Mouse (Mus musculus): ENCODE measurements at regions not wholly inside any gene's neighbourhood (a gene's known extent, or its start where the extent isn't known, plus 50 kb on each side); places are given as distances from the start of the nearest gene placed in this dataset.

- Histone ChIP-seq H3K4me1 (ENCODE audit: control insufficient read depth, insufficient read depth, low read length) (no peaks in the 10 kb centered on the region), H3K9ac (ENCODE audit: low read length) (no peak overlapping the region), H3K9me3 (replicated peaks; ENCODE audit: control insufficient read depth, low read length) (no peaks in the 10 kb centered on the region), H3K36me3 (ENCODE audit: control insufficient read depth, insufficient read depth, low read length) (no peaks in the 10 kb centered on the region), H3K4me3 (ENCODE audit: low read depth, low read length) (no peak overlapping the region), H3K27ac (ENCODE audit: low read depth, low read length) (no peak overlapping the region), H3K4me2 (ENCODE audit: low read length) (no peak overlapping the region), H3K27me3 (replicated peaks; ENCODE audit: control insufficient read depth, insufficient read depth, low read length) (no peaks in the 10 kb centered on the region)
- DNase-seq (ENCODE audit: low spot score) (no peak), ATAC-seq (no peak)
- 88% methylated on average over 1 of the region's 1 CpGs for WGBS
Measured at GRCm38 (mm10) chr14:82065173-82065572, 2081.3 kb downstream of the Olfm4 start.

DNA sequence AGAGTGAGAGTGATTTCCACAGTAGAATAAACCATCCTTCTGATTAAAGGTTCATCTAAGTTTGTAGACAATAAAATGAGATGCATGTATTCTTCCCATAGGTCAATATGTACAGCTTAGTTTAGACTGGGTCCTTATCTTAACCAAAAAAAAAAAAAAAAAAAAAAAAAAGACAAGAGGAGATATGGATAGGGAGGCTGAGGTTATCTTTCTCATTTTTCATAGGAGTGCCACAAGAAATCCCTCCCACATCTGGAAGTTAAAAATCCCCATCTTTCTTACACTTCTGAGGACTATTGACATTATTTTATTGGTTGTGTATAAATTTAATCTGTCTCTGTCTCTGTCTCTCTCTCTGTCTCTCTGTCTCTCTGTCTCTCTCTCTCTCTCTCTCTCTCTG, 2117.8 kb downstream of the Olfm4 start:
- Histone ChIP-seq H3K36me3 (ENCODE audit: control insufficient read depth, insufficient read depth, low read length) (no peaks in the 10 kb centered on the region), H3K9me3 (replicated peaks; ENCODE audit: control insufficient read depth, low read length) (no peaks in the 10 kb centered on the region), H3K4me1 (ENCODE audit: control insufficient read depth, insufficient read depth, low read length) (no peaks in the 10 kb centered on the region), H3K4me2 (ENCODE audit: low read length) (no peak overlapping the region), H3K27me3 (replicated peaks; ENCODE audit: control insufficient read depth, insufficient read depth, low read length) (no peaks in the 10 kb centered on the region), H3K4me3 (ENCODE audit: low read depth, low read length) (no peak overlapping the region), H3K9ac (ENCODE audit: low read length) (no peak overlapping the region), H3K27ac (ENCODE audit: low read depth, low read length) (no peak overlapping the region)
- ATAC-seq (no peak), DNase-seq (ENCODE audit: low spot score) (no peak)

DNA sequence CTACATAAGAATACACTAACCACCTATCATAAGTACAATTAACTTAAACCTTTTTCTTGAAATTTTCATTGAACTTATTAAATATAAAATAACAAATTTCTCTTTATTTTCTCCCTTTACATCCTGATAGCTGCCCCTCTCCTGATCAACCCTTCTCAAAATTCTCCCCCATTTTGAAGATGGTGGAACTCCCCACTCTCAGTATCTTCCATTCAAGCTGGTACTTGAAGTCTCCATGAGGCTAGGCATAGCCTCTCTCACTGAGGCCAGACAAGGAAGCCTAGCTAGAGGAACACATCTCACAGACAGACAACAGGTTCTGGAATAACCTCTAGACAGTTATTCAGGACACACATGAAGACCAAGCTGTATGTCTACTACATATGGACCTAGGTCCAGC, 2129.0 kb downstream of the Olfm4 start:
- no peak for DNase-seq (ENCODE audit: low spot score)

GRCm38 (mm10) chr14:82148827-82149498, 2165.1 kb downstream of the Olfm4 start:
- no peak overlapping the region for H3K27ac ChIP-seq (ENCODE audit: low read depth, low read length)
- no peaks in the 10 kb centered on the region for H3K9me3 ChIP-seq (replicated peaks; ENCODE audit: control insufficient read depth, low read length)
- H3K4me2 ChIP-seq (ENCODE audit: low read length) = no peak overlapping the region
- H3K27me3 ChIP-seq (replicated peaks; ENCODE audit: control insufficient read depth, insufficient read depth, low read length) = no peaks in the 10 kb centered on the region
- DNase-seq (ENCODE audit: low spot score) (peak; percentile 20), ATAC-seq (no peak)
- WGBS = 84% methylated on average over 6 of the region's 6 CpGs
- no peak overlapping the region for H3K9ac ChIP-seq (ENCODE audit: low read length)
- H3K36me3 ChIP-seq (ENCODE audit: control insufficient read depth, insufficient read depth, low read length) = no peaks in the 10 kb centered on the region
- no peaks in the 10 kb centered on the region for H3K4me1 ChIP-seq (ENCODE audit: control insufficient read depth, insufficient read depth, low read length)
- no peak overlapping the region for H3K4me3 ChIP-seq (ENCODE audit: low read depth, low read length)

More for the DNA sequence above, 2129.0 kb downstream of the Olfm4 start:
- no peak overlapping the region for H3K4me2 ChIP-seq (ENCODE audit: low read length)
- no peak for ATAC-seq
- no peak overlapping the region for H3K9ac ChIP-seq (ENCODE audit: low read length)
- no peaks in the 10 kb centered on the region for H3K27me3 ChIP-seq (replicated peaks; ENCODE audit: control insufficient read depth, insufficient read depth, low read length)
- no peaks in the 10 kb centered on the region for H3K9me3 ChIP-seq (replicated peaks; ENCODE audit: control insufficient read depth, low read length)
- H3K27ac ChIP-seq (ENCODE audit: low read depth, low read length) = no peak overlapping the region
- H3K36me3 ChIP-seq (ENCODE audit: control insufficient read depth, insufficient read depth, low read length) = no peaks in the 10 kb centered on the region
- no peaks in the 10 kb centered on the region for H3K4me1 ChIP-seq (ENCODE audit: control insufficient read depth, insufficient read depth, low read length)
- H3K4me3 ChIP-seq (ENCODE audit: low read depth, low read length) = no peak overlapping the region

- H3K27ac ChIP-seq (ENCODE audit: low read depth, low read length) = no peak overlapping the region
- no peak overlapping the region for H3K4me3 ChIP-seq (ENCODE audit: low read depth, low read length)
- no peaks in the 10 kb centered on the region for H3K27me3 ChIP-seq (replicated peaks; ENCODE audit: control insufficient read depth, insufficient read depth, low read length)
- H3K4me1 ChIP-seq (ENCODE audit: control insufficient read depth, insufficient read depth, low read length) = no peaks in the 10 kb centered on the region
- ATAC-seq (peak; percentile 34), DNase-seq (ENCODE audit: low spot score) (peak; percentile 46)
- no peak overlapping the region for H3K4me2 ChIP-seq (ENCODE audit: low read length)
- no peaks in the 10 kb centered on the region for H3K36me3 ChIP-seq (ENCODE audit: control insufficient read depth, insufficient read depth, low read length)
- no peaks in the 10 kb centered on the region for H3K9me3 ChIP-seq (replicated peaks; ENCODE audit: control insufficient read depth, low read length)
- no peak overlapping the region for H3K9ac ChIP-seq (ENCODE audit: low read length)
- WGBS = 57% methylated on average over 1 of the region's 1 CpGs
Measured at GRCm38 (mm10) chr14:82185334-82185733, 2201.5 kb downstream of the Olfm4 start.

DNA sequence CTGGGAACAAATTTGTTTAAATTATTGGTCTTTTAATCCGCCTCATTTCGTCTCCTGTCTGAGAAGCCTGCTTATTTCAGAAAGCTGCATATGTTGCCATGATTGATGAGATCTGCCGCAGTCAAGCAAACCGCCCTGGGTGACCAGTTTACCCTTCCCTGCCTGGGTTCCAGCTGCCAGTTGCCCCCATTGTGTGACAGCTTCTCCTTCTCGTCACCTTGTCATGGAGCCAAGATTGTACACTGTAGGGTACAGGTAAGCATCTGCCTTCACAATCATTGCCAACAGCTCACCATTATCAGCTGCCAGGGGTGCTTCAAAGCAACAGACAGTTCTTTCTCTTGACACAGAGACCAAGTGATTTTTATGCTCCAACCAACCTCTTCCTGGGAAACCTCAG, 2226.5 kb downstream of the Olfm4 start:
- no peak for DNase-seq (ENCODE audit: low spot score)
- H3K4me1 ChIP-seq (ENCODE audit: control insufficient read depth, insufficient read depth, low read length) = no peaks in the 10 kb centered on the region
- WGBS = 75% methylated on average over 5 of the region's 5 CpGs
- H3K36me3 ChIP-seq (ENCODE audit: control insufficient read depth, insufficient read depth, low read length) = no peaks in the 10 kb centered on the region
- no peak overlapping the region for H3K27ac ChIP-seq (ENCODE audit: low read depth, low read length)
- ATAC-seq = no peak
- no peaks in the 10 kb centered on the region for H3K27me3 ChIP-seq (replicated peaks; ENCODE audit: control insufficient read depth, insufficient read depth, low read length)
- H3K4me2 ChIP-seq (ENCODE audit: low read length) = no peak overlapping the region
- H3K9ac ChIP-seq (ENCODE audit: low read length) = no peak overlapping the region
- H3K9me3 ChIP-seq (replicated peaks; ENCODE audit: control insufficient read depth, low read length) = no peaks in the 10 kb centered on the region
- no peak overlapping the region for H3K4me3 ChIP-seq (ENCODE audit: low read depth, low read length)

- H3K4me2 ChIP-seq (ENCODE audit: low read length) = no peak overlapping the region
- DNase-seq (ENCODE audit: low spot score) = no peak
- no peak overlapping the region for H3K9ac ChIP-seq (ENCODE audit: low read length)
- no peaks in the 10 kb centered on the region for H3K27me3 ChIP-seq (replicated peaks; ENCODE audit: control insufficient read depth, insufficient read depth, low read length)
- WGBS = 78% methylated on average over 3 of the region's 3 CpGs
- ATAC-seq = no peak
- H3K4me1 ChIP-seq (ENCODE audit: control insufficient read depth, insufficient read depth, low read length) = no peaks in the 10 kb centered on the region
- H3K4me3 ChIP-seq (ENCODE audit: low read depth, low read length) = no peak overlapping the region
- no peaks in the 10 kb centered on the region for H3K9me3 ChIP-seq (replicated peaks; ENCODE audit: control insufficient read depth, low read length)
- no peaks in the 10 kb centered on the region for H3K36me3 ChIP-seq (ENCODE audit: control insufficient read depth, insufficient read depth, low read length)
- H3K27ac ChIP-seq (ENCODE audit: low read depth, low read length) = no peak overlapping the region
Measured at GRCm38 (mm10) chr14:82228522-82228921, 2214.8 kb upstream of the Pcdh17 start.

DNA sequence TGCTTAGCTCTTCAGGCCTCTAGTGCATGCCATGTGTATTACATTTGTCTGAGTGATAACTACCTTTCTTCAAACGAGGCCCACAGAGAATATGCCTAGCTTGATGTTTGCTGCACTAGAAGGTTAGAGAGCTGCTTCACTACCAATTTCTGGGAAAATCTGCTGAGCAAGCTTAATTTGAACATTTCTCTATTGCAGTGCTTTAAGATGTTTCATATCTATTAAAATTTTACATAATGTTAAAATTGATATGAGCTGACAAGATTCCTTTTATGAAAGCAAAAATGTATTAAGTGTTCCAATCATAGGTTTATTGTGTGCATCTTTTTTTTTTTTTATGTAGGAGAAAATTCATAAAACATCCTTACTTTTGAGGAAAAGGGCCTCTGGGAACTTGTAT, 2207.1 kb upstream of the Pcdh17 start:
- Histone ChIP-seq H3K27ac (ENCODE audit: low read depth, low read length) (no peak overlapping the region), H3K9ac (ENCODE audit: low read length) (no peak overlapping the region), H3K4me2 (ENCODE audit: low read length) (no peak overlapping the region), H3K36me3 (ENCODE audit: control insufficient read depth, insufficient read depth, low read length) (no peaks in the 10 kb centered on the region), H3K4me1 (ENCODE audit: control insufficient read depth, insufficient read depth, low read length) (no peaks in the 10 kb centered on the region), H3K4me3 (ENCODE audit: low read depth, low read length) (no peak overlapping the region), H3K9me3 (replicated peaks; ENCODE audit: control insufficient read depth, low read length) (no peaks in the 10 kb centered on the region), H3K27me3 (replicated peaks; ENCODE audit: control insufficient read depth, insufficient read depth, low read length) (no peaks in the 10 kb centered on the region)
- DNase-seq (ENCODE audit: low spot score) (no peak), ATAC-seq (no peak)
- 43% methylated on average over 1 of the region's 1 CpGs for WGBS

- DNase-seq (ENCODE audit: low spot score) (no peak), ATAC-seq (no peak)
- WGBS = 33% methylated on average over 2 of the region's 2 CpGs
- no peaks in the 10 kb centered on the region for H3K9me3 ChIP-seq (replicated peaks; ENCODE audit: control insufficient read depth, low read length)
- H3K9ac ChIP-seq (ENCODE audit: low read length) = no peak overlapping the region
- H3K36me3 ChIP-seq (ENCODE audit: control insufficient read depth, insufficient read depth, low read length) = no peaks in the 10 kb centered on the region
- H3K4me2 ChIP-seq (ENCODE audit: low read length) = no peak overlapping the region
- H3K4me1 ChIP-seq (ENCODE audit: control insufficient read depth, insufficient read depth, low read length) = no peaks in the 10 kb centered on the region
- H3K27ac ChIP-seq (ENCODE audit: low read depth, low read length) = no peak overlapping the region
- no peaks in the 10 kb centered on the region for H3K27me3 ChIP-seq (replicated peaks; ENCODE audit: control insufficient read depth, insufficient read depth, low read length)
- no peak overlapping the region for H3K4me3 ChIP-seq (ENCODE audit: low read depth, low read length)
Measured at GRCm38 (mm10) chr14:82243321-82243720, 2200.0 kb upstream of the Pcdh17 start.
